Mouse (Mus musculus): ENCODE measurements around the gene Dcaf12l1.
"Not testable (repeated sequence)": the region's sequence is repeated elsewhere in the genome, so short reads cannot be mapped to it uniquely, and the experiment has no call there.

- not testable (repeated sequence) for TF ChIP-seq GATA1 (IDR thresholded peaks at IDR 0.05; ENCODE audit: borderline replicate concordance, low read length); FLI1 (IDR thresholded peaks at IDR 0.05; ENCODE audit: low read length)
Measured at GRCm38 (mm10) chrX:44809356-44809755, 19.4 kb upstream of the Dcaf12l1 start.

Measured in megakaryocyte, embryonic 14.5 days (primary cell).